Mouse (Mus musculus) A20 (cell line): ENCODE data around the gene Ndel1.
A peak's percentile ranks its signal among the peaks of the same experiment; 100 is the strongest.
"Not testable (repeated sequence)": the region's sequence is repeated elsewhere in the genome, so short reads cannot be mapped to it uniquely, and the experiment has no call there.

Experiments
- DNase-seq: peaks from one replicate; pipeline ENCODE4 v3.0.0-alpha.2; 2011; ENCODE audit warnings: low read depth, low spot score

Gene Ndel1

DNA sequence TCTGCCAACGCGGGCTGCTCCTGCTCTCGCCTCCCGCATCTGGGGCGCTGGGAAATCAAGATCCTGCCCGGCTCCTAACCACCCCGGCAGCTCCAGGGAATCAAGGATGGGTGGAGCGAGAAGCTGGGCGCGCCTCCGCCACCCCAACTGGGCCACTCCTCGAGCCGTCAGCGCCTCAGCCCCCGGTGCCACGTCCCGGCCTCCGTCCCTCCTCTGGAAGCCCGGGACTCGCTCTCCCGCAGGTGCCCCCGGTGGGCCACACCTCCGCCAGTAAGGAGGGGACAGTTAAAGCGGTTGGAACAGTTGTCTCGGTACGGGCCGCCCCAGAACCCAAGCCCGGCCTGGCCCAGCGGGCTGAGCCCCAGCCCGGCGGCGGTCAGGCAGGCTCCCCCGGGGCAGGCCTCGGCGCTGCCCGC lies 19.2 kb downstream of the Ndel1 start:
- no peak for DNase-seq

DNA sequence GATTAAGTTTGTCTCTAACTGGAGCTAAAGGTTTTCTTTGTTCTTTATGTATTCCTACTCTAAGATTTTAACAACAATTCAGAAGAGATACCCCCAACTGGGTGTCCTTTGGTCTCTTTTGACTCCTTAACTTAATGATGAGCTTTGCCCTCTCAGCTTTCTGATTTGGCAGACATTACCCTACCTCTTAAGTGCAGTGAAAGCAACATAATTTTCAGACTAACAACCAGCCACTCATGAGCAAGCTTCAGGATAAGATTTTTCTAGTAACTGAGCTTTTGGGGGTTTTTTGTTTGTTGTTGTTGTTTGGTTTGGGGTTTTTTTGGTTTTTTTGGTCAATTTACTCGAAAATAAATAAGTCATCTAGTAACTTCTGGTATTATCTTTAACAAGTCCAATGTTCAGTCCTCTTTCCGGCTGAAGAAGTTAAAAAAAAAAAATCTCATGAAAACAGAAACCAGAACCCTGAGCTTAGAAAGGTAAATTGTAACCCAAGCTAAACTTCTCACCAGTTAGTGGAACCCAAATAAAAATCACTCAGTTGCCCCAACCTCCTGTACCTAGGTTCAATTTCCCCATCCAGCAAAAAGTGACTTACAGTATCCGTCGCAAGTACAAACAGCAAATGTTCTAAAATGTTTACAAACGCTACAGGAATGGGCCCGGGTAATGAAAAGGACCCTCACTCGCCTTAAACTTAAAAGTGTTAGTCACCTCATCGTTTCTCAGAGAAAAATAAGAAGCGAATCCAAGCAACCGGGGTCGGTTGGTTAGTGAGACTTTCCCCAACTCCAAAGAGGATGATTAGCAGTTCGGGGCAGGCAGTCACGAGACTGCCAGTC lies 19.8 kb downstream of the Ndel1 start:
- peak; percentile 63 for DNase-seq

DNA sequence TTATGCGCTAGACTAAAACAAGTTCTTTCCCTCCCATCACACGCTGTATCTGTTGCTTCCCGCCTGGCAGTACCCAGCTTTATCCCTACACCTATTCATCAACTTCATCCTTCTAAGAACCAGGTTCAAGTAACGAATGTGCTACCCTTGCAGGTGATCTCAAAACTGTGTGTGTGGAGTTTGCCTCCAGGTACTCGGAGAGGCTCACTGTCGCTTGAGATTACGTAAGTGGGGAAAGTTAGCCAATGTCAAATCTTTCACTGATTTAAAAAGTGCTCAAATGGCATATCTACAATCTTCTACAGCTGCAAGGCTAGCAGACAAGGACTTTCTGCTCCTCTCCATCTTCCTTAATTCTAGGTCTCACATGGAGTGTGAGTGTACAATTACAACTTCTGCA lies 20.8 kb downstream of the Ndel1 start:
- no peak for DNase-seq

DNA sequence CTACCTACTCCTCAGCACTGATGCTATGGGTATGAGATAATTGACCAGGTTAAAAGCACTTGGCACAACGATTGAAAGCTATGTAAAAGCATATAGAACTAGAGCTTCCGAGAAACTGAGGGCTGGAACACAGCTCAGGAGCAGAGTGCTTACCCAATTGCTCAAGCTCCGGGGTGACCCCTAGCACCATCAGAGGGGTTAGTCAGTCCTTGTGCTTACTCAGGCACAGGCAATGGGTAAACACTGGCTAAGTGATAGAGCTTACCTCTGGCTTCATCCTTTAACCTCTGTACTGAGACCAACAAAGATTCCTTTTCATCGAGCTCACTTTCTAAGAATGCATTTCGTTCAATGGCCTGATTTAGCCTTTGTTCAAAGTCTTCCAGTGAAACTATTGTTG lies 32.1 kb downstream of the Ndel1 start:
- no peak for DNase-seq

DNA sequence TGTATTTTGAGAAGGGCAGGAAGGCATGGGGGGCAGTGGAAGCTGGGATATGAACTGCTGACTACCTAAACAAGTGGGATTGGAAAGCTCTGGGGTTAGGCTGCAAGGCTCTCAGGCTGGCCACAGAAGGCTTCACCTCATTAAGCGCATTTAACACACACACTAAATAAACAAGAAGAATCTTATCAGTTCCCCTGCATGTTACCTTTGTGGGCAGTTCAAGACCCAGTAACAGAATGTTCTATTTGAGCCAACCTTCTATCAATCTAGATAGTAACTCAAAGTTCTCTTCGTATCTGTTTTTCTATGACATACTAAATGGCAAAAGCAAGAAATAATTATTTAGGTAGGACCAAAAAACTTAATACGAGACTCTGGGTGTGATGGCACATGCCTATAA lies 36.6 kb downstream of the Ndel1 start:
- no peak for DNase-seq

DNA sequence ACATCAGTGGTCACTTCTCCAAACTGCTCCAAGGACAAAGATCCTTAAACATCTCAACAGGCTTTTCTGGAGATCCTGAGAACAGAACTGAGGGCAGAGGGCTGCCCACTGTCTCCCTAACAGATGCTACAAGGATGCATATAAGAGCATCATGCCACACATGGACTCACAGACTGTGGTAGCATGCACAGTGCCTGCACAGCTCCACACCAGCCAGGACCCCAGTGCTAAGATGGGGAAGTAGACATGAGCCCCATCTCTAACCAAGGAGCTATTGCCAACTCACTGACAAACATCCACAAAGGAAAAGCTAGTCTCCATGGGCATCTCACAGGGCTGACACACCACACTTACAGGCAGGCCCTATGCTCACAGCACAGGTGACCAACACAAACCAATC lies 38.1 kb downstream of the Ndel1 start:
- DNase-seq: no peak

DNA sequence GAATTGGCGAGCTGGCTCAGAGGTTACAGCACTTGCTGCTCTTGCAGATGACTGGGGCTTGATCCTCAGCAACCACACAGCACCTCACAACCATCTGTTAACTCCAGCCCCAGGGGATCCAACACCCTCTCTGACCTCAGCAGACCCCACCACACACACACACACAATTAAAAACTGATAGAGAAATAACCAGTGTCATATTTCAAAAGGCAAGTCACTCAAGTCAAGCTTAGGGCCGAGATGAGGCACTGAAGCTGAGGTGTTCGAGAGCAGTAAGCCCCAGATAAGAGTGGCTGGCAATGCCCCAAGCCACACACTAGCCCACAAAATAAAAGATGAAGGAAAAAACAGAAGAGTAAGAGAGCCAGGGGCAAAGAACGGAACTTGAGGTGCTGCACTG lies 38.9 kb downstream of the Ndel1 start:
- no peak for DNase-seq

DNA sequence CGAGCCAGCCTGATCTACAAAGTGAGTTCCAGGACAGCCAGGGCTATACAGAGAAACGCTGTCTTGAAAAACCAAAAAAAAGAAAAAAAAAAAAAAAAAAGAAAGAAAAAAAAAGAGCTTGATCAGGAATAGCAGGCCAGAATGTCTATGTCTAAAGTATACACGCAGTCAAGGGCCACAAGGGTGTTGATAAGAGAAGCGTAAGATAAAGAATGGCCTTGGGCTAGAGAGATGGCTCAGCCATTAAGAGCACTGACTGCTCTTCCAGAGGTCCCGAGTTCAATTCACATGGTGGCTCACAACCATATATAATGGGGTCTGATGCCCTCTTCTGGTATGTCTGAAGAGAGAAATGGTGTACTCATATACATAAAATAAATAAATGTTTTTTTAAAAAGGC lies 40.1 kb downstream of the Ndel1 start:
- DNase-seq: not testable (repeated sequence)

DNA sequence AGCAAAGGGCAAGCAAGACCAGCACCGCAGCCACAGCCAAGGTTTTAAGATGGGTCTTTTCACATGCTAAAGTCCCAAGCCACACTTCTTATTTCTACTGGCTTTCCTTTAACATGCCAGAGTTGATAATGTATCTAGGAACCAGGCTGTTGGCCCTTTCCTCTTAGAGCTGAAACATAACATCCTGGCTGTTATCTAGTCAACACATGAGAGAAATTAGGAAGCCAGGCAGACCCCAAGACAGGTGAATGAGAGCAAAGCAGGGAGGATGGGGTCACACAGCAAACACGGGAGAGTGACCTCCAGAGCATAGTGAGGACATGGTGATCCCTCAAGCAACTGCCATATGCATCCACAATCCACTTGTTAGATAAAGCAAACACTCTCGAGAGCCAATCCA lies 44.9 kb downstream of the Ndel1 start:
- DNase-seq: no peak

DNA sequence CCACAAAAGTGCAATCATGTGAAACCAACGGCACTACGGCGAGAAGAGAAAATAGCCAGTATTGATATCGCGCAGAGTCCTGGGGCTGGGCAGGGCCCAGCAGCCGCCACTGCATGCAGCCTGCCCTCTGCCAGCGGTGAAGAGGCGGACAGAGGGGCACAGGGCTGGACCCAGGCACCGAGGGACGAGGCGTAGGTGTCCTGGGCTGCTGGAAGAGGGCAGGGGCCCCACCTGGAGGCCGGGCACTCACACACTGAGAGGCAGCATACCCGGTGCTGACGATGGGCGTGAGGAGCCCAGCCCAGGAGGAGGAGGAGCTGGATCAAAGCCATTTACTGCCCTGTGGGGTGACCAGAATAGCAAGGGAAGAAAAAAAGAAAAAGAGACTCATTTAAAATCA lies 49.3 kb downstream of the Ndel1 start:
- no peak for DNase-seq

DNA sequence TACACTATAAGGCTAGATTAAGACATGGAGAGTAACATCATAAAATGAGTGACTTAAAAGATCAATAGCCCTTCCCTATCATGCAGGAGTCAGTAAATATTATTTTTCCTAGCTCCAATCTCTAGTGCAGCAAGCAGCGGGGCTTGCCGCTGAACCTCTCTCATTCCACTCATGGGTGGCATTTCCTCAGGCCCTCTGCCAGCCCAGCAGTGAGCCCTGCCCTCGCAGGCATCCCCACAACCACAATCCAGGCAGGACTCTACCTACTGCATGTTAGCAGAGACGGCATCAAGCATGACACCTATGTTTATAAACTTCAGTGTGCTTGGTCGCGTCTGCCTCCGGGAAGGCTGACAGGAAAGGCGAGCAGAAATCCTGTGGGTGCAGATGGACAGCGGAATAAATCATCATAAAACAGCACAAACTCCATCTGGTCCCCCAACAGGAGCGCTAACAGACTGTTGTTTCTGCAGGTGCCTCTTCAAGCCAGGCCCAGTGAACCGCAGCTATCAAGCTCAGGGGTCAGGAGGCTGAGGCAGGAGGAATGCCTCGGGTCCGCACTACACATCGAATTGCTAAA lies 52.3 kb downstream of the Ndel1 start:
- DNase-seq: no peak

DNA sequence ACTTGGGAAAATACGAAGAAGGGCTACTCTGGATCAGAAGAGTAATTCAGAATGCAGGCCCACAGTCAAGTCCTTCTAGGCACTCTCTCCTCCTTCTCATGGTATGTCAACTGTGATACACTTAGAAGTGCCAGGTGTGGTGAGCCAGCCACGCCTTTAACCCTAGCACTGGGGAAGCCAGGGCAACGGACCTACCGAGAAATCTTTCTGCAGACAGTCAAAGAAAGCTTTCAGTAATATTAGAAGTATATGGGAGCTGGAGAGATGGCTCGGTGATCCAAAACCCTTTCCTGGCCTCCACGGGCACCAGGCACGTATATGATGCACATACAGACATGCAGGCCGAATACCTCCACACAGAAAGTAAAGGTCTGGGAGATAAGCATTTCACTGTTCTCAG lies 53.2 kb downstream of the Ndel1 start:
- DNase-seq: no peak

DNA sequence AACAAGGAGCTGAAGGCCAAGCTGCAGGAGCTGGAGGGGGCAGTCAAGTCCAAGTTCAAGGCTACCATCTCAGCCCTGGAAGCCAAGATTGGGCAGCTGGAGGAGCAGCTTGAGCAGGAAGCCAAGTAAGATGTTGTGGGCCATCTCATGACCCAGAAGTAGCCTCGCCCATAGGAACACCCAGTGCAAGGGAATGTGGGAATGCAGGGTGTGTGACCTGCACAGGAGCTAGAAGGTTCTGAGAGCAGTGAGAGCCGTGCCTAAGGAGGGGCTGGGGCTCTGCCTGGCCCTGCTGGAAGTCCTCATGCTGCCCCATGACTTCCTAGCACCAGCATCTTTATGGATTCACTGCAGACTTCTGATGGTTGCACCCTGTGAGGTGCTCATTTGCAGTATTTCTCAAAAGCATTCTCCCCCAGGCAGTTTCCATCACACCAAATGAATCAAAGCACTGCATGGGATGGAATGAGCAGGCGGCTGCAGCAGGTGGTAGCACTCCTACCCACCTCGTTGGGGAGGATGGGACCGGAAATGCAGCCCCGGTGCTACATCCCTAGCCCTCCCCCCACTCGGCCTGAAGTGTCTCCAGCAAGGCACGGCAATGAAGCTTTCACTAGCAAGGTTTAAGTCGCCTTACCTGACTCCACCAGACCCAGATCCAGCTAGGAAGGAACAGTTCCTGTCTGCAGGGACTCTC lies 59.6 kb downstream of the Ndel1 start:
- DNase-seq: no peak

DNA sequence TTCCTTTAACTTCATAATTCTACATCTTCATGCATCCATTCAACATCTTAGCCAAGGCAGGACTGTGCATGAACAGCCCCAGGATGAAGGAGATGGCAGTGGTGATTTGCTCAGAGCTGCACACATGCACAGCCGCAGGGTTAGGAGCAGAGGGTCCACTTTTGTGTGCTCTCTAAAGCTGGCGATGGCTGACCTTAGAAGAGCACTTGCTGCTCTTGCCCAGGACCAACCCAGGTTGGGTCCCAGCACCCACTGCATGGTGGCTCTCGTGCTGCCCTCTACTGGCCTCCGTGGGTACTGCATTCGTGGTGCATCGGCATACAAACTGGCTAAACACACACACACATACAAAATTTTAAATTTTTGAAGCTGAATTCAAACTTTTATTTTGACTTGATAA lies 63.9 kb downstream of the Ndel1 start:
- DNase-seq: peak; percentile 58

DNA sequence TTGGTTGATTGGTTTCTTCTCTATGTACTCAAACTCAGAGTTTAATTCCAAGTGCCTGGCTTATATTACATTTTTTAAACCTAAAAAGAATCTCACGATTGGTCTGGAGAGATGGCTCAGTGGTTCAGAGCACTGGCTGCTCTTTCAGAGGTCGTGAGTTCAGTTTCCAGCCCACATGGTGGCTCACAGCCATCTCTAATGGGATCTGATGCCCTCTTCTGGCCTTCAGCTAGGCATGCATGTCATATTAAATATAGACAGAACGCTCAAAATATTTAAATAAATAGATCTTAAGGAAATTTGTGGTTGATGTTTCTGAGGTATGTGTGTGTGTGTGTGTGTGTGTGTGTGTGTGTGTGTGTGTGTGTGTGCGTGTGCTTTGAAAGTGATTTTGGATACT lies 66.5 kb downstream of the Ndel1 start:
- DNase-seq: peak; percentile 43

DNA sequence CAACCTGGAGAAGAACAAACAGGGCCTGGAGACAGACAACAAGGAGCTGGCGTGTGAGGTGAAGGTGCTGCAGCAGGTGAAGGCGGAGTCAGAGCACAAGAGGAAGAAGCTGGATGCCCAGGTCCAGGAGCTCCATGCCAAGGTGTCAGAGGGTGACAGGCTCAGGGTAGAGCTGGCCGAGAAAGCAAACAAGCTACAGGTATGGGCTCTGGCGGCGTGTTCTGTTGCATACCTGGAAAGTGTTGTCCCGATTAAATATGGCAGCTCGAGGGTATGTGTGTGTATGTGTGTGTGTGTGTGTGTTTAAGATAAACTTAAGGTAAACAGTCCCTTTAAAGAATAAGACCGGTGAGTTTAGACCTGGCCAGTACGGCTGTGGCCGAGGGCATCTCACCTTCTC lies 73.4 kb downstream of the Ndel1 start:
- no peak for DNase-seq

DNA sequence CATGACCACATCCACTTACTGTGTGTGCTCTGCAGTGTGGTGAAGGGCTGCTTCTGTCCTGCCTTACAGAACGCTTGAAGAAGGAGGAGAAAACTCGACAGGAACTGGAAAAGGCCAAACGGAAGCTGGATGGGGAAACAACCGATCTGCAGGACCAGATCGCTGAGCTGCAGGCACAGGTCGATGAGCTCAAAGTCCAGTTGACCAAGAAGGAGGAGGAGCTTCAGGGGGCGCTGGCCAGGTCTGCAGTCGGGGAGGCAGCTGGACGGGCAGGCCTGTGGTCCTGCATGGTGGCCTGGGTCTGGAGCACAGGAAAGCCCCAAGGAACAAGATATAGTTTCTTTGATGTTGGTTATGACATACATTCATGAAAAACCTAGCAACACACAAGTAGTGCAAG lies 79.9 kb downstream of the Ndel1 start:
- no peak for DNase-seq

DNA sequence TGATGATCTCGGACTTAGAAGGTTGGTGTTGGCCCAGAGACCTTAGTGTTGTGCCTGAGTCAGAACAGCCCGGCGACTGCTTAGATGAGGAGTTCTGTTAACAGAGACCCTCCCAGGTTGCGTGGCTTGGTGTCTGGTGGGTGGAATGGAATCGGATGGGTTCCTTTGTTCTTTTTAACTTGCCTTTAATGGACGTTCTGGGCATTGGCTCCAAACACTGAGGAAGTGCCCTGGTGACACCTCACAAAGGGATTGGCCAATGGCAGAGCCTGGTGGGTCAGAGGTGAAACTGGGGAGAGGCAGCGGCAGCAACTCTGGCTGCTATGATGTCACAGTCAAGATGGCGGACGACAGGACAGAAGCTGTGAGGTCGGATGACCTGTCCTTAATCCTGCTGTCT lies 80.9 kb downstream of the Ndel1 start:
- no peak for DNase-seq

DNA sequence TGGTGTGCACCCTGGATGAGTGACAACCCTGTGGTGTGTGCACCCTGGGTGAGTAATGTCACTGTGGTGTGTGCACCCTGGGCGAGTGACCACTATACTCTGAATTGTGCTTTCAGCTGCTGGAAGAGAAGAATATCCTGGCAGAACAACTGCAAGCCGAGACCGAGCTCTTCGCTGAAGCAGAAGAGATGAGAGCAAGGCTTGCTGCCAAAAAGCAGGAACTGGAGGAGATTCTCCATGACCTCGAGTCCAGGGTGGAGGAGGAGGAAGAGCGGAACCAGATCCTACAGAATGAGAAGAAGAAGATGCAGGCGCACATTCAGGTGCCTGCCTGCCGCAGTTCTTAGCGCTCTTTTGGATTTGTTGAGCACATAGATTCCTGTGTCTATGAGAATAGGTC lies 84.4 kb downstream of the Ndel1 start:
- no peak for DNase-seq

DNA sequence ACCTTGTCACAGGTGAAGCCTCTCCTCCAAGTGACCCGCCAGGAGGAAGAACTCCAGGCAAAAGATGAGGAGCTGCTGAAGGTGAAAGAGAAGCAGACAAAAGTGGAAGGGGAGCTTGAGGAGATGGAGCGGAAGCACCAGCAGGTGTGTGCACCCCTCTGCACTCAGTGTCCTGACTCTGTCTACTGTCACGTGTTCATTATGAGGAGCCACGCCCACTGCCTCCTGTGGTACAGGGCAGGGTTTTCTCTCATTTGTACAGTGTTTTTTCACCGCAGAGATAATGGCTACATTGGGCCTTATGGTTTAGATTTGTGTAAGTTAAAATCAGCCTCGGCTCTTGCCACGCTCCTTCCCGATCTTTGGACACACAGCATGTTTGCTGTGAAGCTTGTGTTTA lies 85.8 kb downstream of the Ndel1 start:
- peak; percentile 29 for DNase-seq

DNA sequence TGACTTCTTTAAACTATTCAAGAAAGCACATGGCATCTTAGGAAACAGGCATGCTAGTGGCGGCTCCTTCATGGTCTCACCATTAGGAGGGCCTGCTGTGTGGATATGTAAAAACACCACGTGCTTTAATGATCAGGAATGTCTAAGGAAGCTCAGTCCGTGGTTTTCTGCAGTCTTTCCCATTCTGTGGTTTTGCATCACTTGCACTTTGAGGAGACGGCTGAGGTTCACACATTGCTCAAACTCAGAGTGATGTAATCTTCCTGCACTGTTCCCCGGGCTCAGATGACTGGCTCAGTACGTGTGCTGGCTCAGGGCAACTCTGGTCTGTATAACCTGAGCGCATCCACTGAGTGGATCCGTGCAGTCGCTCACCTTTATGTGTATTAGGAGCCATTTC lies 89.3 kb downstream of the Ndel1 start:
- no peak for DNase-seq

DNA sequence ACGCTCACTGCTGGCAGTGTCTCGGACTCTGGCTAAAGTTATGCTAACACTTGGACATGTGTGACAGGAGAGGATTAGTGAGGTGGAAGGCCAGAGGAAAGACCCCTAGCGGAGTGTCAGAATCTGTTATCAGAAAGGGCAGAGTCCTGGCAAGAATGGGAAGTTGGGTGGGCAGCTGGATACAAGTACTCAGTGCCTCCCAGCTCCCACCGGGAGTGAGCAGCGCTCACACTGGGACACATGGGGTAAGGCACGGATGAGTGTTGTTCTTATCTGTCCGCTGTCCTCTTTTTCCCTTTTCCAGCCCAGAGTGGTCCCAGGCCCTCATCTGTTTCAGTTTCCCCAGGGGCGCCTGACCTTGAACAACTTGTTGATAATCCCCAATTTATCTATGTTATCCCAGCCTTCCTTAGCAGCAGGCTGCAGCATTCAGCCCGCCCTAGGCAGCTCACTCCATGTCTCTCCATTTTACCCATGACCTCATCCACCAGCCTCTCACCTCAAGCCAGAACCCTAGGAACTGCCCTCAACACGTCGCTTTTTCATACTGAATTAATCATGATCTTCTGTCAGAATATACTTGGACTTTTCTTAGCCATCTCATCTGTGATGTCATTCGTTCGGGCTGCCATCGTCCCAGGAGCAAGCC lies 91.1 kb downstream of the Ndel1 start:
- DNase-seq: no peak
